Mouse (Mus musculus) CH12.LX (cell line): ENCODE measurements around the gene Kcnh2.

Source experiments
- CTCF ChIP-seq, 2 experiments: IDR thresholded peaks in 1 of 2; conservative IDR thresholded peaks in 1 of 2; 2 replicates each; pipeline ENCODE4 v1.5.1; 2011 to 2012; ENCODE audit warnings: low read depth in 2 of 2, low read length in 2 of 2, improper control_type of control experiment in 1 of 2, inconsistent platforms in 1 of 2, mild to moderate bottlenecking in 1 of 2, moderate library complexity in 1 of 2
- E2F4 ChIP-seq: IDR thresholded peaks from 2 replicates; pipeline ENCODE4 v1.6.1; 2011; ENCODE audit warnings: low read depth, low read length, improper control_type of control experiment; ENCODE audit not compliant: insufficient replicate concordance
- EP300 ChIP-seq: IDR thresholded peaks from 2 replicates; pipeline ENCODE4 v1.6.1; 2011; ENCODE audit warnings: low read length, improper control_type of control experiment
- ETS1 ChIP-seq: conservative IDR thresholded peaks from 2 replicates; pipeline ENCODE4 v1.6.1; 2012; ENCODE audit warnings: low read depth, mild to moderate bottlenecking, inconsistent platforms, low read length, improper control_type of control experiment, moderate library complexity
- HCFC1 ChIP-seq: IDR thresholded peaks from 2 replicates; pipeline ENCODE4 v1.6.1; 2012; ENCODE audit warnings: low read depth, mild to moderate bottlenecking, inconsistent platforms, low read length, improper control_type of control experiment
- JUN ChIP-seq: IDR thresholded peaks from 2 replicates; pipeline ENCODE4 v1.6.1; 2011; ENCODE audit warnings: low read depth, mild to moderate bottlenecking, low read length, improper control_type of control experiment, moderate library complexity; ENCODE audit not compliant: insufficient read depth
- MAX ChIP-seq: IDR thresholded peaks from 2 replicates; pipeline ENCODE4 v1.6.1; 2011; ENCODE audit warnings: low read length, improper control_type of control experiment
- MYC ChIP-seq: IDR thresholded peaks from 2 replicates; pipeline ENCODE4 v1.6.1; 2011; ENCODE audit warnings: low read depth, mild to moderate bottlenecking, improper control_type of control experiment, low read length
- POLR2A ChIP-seq: IDR thresholded peaks from 2 replicates; pipeline ENCODE4 v1.6.1; 2011; ENCODE audit warnings: low read depth, mild to moderate bottlenecking, improper control_type of control experiment, low read length
- ZNF384 ChIP-seq: IDR thresholded peaks from 2 replicates; pipeline ENCODE4 v1.6.1; 2012; ENCODE audit warnings: low read depth, low read length, improper control_type of control experiment, inconsistent platforms

- TF ChIP-seq MYC (no peak), EP300 (no peak), HCFC1 (no peak), JUN (no peak), CTCF (conservative IDR thresholded peaks at IDR 0.05 in 1 of 2, IDR thresholded peaks at IDR 0.05 in 1 of 2; ENCODE audit: low read depth in 2 of 2, low read length in 2 of 2) (no peak), ZNF384 (no peak), POLR2A (no peak), E2F4 (no peak), MAX (no peak), ETS1 (no peak)
These were observed 29.4 kb downstream of the Kcnh2 start for GRCm38 (mm10) chr5:24321711-24322682.
